Mouse (Mus musculus): ENCODE results near the gene Col4a2.

Gene Col4a2

DNA sequence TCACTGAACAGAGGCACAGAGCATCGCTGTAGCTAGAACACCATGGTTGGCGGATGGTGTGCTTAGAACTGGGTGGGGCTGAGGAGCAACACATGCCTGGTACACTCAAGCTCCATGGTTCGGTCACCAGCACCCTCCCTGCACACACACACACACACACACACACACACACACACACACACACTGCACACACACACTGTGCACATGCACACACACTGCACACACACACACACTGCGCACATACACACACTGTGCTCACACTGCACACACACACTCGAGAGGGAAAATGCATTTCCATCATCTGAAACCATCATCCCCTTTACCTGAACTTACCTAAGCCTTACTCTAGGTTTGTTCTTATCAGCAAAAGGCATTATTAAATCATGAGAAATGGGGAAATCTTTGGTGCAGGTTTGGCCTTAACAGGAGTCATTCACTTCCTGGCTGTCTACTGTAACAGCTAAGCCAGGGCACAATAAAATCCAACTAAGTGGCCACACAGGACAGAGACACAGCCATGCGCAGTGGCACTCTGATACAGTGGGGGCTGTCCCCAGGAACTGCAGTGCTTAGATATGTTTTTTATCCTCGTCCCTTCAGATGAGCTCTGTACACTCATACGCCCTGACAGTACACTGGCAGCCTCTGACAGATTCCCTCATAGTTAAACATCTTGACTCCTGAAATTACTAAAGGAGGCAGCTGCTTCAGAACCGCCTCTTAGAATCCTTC lies 49.1 kb downstream of the Col4a2 start:
- no peak for DNase-seq (ENCODE audit: low read depth)

DNA sequence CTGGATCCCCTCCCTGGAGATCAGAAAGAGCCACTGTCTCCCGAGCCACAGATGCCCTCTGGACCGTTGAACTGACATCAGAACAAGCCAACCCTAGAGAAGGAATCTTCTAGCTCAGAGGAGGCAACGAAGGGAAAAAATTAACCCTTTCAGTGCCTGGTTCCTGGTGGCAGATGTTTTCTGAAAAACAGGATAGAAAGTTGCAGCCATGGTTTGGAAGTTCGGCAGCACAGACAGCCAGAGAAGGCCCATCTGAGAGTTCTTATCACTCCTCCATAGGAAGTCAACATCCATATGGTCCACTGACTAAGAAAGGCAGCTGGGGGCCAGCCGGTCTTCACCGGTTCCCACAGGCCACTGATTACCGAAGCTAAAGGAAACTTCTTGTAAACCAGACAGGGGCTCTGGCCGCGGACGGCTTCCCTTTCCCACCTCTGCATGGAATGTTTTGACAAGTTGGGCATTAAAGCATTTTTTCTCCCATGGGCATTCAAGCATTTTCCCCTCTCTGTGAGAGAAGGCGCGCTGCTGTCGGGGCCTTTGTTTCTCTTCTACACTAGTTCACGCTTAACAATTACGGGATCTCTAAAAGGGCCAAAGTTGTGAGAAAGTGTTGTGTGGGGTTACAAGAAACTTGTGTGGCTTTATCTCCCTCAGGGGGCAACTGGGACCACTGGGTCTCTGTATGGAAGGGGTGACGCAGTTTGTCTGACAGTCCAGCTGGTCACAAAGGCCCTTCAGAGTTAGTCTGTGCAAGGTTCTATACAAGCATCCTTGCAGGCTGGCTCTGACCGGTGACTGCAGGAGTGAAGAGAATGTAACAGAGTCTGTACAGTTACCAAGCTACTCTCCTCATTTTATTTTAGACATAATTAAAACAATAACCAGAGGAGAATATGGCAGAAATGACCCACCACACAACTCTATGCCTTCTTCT lies 49.9 kb downstream of the Col4a2 start:
- no peak for DNase-seq (ENCODE audit: low read depth)

DNA sequence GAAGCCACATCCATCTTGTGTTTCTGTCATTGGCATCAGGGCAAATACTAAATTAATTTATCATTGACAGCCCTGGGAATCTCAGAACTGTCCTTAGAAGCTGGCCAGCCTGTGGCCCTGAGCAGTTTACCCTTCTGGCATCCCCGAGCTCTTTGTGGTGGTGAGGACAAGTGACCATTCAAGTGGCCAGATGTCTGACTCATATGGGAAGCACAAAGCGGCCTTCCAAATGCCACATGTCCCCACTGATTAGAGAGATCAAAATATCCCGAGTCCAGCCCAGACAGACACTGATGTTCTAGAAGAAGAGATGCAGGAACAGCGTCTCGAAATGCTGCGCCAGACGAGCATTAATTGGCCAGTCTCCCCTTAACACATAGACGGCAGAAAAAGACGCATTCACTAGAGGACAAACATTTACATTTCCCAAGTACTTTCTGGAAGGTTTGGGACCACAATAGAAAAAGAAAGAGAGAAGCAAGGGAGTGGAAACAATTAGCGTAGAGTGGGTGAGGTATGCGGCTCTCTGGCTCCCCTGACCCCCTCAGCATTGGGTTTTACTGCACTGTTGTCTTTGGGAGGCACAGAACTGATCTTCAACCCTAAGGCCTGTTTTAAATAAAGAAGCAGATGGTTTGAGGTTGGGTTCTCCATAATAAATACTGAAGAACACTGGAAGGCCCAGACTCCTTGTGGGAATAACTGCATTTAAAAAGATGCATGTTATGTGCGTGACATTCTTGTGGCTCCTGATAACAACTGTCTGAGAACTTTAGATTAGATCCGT lies 50.9 kb downstream of the Col4a2 start:
- no peak for DNase-seq (ENCODE audit: low read depth)

DNA sequence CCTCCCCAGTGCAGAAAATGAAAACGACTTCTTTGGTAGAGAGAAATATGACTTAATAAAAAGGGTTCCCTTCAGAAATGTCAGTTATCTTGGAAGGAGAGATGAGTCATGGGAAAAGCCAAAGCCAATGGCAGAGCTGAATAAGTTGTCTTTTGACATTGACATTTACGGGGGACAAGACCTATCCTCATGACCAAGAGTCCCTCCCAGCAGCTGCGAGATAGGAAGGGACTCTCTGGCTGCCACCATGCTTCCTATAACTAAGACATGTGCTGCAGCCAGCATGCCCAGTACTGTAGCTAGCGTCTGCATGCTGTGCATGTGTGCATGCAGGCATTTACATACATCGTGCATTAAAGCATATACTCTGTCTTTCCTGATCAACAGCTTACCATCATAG lies 53.6 kb downstream of the Col4a2 start:
- no peak for DNase-seq (ENCODE audit: low read depth)

DNA sequence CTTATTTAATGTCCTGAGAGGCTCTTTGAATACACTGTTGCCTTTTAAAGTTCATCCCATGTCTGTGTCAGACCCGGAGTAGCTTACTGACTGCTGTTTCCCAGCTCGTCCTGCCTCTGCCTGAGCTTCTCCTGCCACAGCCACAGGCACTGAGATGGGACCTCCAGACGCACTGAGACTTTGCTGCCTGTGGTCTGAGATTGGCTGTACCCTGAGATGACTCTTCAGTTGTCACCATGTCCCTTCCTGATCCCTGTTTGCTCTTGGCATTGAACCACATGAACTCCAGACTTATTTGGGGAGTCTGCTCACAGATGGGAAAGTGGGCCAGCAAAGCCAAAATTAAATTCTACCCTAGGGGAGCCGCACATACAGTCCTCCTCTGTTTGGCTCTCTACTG lies 54.1 kb downstream of the Col4a2 start:
- no peak for DNase-seq (ENCODE audit: low read depth)

DNA sequence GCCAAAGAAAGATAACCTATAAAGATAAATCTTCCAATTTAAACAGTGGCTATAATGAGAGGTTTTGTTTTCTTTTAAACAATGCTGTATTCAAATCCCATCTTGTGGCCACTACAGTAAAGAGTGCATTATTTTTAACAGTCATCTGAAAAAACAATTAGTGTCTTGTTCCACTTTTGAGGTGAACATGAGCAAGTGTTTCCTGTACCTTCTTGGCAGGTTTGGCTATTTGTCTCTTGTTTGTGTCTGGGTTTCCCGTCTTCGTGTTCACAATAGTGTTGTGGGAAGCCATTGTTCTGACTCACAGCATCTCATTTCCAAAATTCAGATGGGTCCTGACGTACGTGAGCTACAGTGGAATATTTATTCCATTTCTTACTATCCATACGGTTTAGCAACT lies 55.1 kb downstream of the Col4a2 start:
- DNase-seq (ENCODE audit: low read depth), result no peak

DNA sequence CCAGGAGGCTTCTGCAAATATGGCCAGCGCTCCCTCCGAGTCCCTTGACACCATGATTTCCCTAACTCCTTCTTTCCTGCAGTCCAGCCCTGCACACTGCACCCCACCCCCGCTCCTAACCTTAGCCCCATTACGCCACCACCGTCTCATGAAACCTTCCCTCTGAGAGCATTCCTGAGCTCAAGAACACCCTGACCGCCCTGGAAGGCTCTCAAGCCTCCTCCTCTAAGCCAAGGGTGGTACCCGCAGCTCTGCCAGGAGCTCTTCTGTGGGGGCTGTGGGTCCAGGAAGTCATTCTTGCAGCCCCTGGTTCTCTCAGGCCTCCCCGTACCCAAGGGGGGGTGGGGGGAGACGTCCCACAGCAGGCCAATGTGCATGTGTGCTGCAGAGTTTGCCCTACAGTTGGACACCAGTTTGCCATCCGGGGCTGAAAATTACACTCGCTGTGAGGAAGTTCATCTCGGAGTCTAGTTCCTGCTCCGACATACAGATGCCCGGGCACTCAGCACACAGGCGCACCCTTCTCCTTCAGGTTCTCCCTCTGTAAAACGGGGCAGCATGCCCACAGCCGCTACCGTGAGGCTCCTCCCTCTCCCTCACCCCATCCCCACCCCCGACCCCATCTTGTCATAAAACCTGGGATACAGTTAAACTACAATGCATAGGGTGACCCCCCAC lies 57.1 kb downstream of the Col4a2 start:
- no peak for DNase-seq (ENCODE audit: low read depth)

DNA sequence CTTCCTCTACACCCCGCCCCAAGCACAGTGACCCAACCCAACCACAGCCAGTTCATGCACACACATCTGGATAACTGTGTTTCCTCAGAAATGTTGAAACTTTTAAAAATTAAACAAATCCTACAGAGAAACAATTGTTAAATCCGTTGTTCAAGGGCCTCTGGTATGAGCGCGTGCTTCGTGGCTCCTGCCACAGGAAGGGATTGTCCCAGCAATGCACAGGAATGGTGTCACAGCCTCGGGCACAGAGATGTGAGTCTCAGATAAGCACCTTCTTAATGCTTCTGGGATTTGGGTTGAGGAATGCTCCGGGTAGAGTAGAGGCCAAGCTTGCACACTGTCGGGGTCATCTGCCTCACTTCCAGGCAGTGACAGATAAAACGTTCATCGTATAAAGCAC lies 58.7 kb downstream of the Col4a2 start:
- DNase-seq (ENCODE audit: low read depth), result no peak

DNA sequence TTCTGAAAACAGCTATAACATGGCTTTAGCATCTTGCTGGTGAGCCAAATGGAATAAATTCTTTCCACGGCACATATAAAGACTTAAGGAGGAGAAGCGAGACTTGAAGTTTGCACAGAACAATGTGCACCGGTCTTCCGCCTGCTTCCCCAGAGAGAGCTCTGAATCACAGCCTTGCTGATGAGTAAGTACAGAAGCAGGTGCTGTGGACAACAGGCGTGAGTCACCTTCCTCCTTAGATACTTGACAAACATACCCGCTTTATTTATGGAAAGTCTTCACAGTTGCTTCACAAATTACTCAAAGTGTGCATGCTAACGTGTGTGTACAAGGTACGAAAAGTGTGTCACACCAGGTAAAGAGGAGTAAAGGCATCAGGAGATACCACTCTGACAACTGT lies 59.5 kb downstream of the Col4a2 start:
- DNase-seq (ENCODE audit: low read depth), result no peak

DNA sequence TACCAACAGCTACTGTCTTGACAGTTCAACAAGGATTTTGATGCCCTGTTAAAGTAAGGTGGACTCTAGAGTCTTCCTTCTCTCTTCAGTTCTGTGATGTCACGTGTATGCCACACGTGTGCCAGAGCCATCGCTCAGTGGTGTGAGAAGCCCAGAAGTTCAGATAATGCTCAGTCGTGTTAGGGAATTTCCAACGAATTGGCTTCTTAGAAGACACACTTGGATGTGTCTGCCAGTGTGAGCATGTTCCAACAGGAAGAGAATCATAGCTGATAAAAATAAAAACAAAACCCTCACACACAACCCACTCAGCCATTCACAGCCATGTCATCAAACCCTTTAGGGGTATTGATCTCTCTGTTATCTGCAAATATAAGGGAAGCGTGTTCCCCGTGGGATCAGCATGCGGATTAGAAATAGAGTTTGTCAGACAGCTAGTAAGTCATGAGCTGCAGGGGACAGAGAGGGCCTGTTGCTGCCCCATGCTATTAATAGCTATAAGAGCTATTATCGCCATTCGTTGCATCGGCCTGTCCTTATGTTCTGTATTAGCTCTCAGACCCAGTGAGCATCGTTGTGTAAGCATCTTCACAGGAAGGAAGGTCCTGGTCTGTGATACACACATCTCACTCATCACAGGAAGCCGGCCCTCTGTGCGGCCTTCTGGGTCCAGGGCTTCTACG lies 61.2 kb downstream of the Col4a2 start:
- no peak for DNase-seq (ENCODE audit: low read depth)

DNA sequence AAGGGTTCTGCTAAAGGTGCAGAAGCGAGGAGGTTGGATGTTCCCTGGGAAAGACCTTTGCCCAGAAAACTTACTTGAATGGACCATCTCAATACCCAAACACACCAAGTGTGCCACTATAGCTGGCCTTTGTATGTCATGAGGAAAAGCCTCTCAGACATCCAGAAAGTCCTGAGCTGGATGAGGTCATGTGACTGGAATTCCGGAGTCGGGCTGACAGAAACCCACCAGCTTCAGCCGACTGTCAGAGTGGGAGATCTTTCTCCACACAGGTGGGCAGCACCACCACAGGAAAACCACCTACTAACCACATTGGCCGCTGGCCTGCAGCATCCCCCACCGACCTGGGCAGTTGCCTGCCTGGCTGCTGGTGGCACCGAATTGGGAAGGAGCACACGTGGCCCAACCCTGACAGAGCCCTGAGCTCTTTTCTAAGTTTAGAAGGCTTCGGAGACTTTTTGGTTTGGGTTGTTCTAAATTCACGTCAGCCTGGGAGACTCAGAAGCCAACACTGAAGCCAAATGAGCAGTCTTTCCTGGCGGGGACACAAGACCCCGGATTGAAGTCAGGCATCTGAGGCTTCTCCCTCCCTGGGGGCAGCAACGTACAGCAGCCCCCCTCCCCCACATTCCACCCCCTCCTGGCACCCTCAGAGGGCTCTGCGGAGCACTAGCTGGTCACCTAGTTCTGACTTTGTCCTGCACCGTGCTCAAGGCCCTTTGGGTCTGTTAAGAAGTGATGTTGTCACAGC lies 61.9 kb downstream of the Col4a2 start:
- no peak for DNase-seq (ENCODE audit: low read depth)

DNA sequence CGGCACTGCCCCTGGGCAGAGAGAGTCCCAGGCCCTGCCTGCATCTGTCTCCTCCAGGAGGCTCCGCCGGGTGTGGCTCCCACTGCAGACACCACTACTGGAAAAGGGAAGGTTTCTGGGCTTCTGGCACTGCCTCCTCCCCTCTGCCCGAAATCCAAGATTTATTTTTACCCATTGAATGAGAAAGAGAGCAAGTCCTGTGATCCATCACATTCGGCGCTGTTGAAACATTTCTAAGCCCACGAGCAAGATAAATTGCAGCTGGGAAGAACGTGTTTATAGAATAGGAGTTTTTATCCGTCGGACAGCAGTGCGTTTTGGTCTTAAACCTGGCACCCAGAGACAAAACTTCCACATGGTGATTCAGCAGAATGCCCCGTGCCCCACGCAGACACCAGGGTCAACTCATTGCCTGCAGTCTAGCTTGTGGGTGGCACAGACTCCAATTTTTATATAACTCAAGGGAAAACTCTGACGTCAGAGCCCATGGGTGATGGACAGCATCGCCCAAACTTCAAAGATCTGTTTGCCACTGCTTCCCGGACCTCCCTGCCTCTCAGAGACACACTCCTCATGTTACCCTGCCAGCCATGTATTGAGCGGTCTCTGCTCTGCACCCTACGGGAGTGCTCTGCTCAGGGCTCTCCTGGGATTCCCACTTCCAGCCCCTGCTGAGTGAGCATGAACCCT lies 63.3 kb downstream of the Col4a2 start:
- no peak for DNase-seq (ENCODE audit: low read depth)

DNA sequence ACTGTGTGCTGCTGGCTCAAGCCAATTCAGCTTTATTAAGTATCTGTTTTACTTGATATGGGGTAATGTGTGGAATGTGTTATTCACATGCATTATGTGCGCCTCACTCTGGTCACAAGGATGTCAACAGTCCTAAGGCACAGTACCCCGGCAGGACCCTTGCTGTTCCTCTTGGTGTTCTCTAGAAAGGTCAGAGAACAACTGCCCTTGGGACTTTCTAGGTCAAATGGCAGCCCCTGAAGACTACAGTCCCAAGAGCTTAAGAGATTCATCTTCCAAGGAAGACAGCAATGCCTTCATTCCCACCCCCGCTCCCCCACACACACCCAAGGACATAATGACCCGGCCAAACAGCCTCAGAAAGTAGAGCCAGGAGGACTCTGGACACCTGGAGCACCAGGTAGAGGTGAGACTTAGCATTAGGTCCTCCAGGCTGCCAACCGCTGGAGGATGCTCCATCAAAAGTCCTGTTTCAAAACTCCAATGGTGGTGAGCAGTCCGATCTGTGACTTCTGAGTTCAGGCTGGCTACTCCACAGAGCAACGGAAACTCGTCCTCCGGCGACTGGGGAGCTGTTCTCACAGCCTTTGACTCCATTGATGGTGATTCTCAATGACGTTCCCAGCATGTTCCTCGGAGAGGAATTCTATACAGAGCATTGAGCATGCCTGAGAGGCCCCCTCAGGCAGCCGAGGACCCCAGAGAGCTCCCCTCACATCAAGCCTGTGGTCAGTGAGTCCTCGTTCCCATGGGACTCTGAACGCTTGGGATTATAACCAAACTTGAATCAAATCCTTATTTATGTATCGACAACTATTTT lies 65.0 kb downstream of the Col4a2 start:
- DNase-seq (ENCODE audit: low read depth), result no peak

DNA sequence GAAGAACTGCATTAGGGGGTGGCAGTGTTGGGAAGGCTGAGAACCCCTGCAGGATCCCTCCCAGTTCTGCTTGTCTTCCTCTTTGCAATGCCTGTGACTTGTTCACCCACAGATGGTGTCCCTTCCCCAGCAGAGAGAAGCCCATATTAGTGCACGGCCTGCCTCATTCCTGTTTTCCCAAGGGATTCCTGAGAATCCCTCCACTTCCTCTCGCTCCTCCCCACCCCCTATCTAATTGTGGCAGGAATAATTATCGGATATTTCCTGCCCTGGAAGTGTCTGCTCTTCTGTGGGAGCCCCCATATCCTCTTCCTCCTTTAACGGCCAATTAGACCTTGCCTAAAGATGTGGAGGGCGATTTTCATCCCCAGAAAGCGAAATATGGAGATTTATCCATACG lies 67.0 kb downstream of the Col4a2 start:
- no peak for DNase-seq (ENCODE audit: low read depth)

DNA sequence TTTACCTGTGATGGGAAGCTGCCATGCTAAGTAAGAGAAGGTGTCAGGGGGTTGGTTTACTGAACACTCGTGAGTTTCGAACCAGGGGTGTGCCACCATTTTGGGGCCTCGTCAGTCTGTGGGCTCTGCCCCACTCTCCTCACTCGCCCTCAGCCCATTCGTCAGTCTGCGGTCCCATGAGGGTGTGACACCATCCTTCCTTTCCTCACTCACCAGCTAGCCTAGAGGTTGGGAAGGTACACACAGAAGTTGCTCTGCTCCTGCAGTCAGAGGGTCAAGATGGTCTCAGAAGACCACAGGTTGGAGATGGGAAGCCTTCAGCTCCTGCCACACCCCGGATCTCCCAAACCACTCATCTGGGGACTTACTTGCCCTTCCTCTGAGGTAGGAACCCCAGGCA lies 68.9 kb downstream of the Col4a2 start:
- DNase-seq (ENCODE audit: low read depth), result no peak

DNA sequence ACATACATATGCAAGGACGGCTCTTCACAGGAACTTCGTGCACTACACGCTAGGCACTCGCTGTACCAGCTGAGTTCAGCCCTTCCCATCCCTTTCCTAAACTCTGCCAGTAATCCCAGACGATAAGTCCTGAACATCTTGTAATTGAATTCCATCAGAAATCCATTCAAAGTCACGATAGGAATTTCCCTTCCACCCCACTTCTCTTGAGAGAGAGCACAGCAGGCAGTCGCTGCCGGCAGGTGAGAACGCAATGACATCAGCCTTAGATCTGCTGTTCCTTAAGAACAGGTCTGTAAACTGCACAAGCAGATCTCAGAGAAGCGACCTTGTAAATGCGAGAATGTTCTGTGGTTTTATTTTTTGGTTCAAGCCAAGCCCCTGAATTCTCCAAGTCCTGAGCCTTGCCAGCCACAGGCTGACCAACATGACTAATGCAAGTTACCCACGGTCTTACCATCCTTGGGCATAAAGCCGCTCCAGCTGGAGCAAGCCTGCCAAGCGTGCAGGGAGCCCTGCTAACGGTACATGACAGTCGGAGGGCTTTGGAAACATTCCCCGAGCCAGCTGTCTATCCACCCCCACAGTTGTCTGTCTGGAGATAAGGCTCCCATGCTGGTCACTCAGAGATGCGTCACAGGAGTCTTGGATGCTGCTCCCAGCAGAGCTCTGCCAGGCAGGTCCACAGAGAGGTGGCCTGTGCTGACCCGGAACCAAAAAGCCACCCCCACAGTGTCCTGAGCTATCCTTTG lies 69.6 kb downstream of the Col4a2 start:
- DNase-seq (ENCODE audit: low read depth), result no peak

DNA sequence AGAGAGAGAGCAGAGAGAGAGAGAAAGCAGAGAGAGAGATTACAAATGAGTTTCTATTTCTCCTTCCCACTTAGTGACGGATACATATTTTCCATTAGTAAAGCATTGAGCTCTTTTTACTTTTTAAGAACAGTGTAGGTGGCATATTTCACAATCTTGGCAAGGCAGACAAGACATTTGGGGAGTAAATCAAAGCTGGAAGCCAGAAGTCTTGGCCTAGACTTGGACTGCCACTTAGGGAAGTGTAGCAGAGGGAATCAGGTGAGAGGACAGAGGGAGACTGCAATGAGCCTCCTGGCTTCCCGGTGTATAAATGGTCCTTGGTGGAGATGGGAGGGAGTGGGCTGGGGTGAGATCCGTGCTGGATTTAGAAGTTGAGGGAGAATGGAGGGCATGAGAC lies 70.3 kb downstream of the Col4a2 start:
- DNase-seq (ENCODE audit: low read depth), result no peak

DNA sequence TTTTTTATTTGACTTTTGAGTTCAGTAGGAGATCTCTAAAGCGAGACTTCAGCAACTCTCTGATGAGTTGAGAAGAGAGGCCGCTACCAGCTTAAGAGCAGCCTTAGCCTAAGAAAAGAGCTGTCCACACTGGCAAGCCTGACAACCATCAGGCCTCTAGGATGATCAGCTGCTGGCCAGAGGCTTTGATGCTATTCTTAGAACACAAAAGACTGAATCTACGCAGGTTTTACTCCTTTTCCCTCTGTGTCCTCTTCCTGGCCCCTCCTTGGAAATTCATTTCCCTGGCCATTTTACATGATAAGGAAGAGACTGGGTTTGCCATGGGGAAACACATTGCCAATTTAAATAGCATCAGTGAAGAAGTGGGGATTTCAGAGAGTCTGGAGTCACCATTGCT lies 70.8 kb downstream of the Col4a2 start:
- no peak for DNase-seq (ENCODE audit: low read depth)

DNA sequence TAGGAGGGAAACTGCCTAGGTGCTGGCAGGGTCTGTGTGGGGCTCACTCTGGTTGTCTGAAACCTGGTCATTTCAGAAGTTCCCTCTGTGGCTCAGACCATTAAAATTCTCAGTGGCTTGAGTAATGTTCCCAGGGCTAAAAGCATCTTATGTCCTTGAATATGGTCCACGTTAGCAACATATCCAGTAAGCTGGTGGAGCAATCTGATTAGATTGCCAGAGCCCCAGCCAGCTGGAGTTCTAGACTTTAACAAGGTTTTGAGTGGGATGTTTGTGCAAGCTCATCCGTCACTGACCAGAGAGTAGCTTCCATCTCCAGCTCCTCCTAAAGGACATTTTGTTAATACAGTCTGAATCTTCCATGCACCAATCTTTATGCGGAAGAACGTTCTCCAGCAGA lies 72.2 kb downstream of the Col4a2 start:
- no peak for DNase-seq (ENCODE audit: low read depth)

Data from c-Kit-positive CD71-negative TER-119-negative erythroid progenitor cells, embryonic 14.5 days (primary cell).